Mouse (Mus musculus) embryonic fibroblast, embryonic 13.5 days (primary cell): Measurements from ENCODE around the gene Daglb. TPM values are rescaled to one million over a fixed set of nuclear protein-coding genes. Genes with fewer than 3 reads are reported as not detected.

Source experiments
- H3K27ac ChIP-seq: 2 replicates; pipeline ENCODE4 v1.5.1; 2012; ENCODE audit warnings: low read length, control low read depth, inconsistent platforms; ENCODE audit not compliant: insufficient read depth
- H3K4me1 ChIP-seq: 2 replicates; pipeline ENCODE4 v1.6.1; 2011; ENCODE audit warnings: low read length; ENCODE audit not compliant: control insufficient read depth, insufficient read depth
- H3K4me3 ChIP-seq: 2 replicates; pipeline ENCODE4 v1.5.1; 2011; ENCODE audit warnings: mild to moderate bottlenecking, control low read depth, low read length; ENCODE audit not compliant: insufficient read depth
- CTCF ChIP-seq: IDR thresholded peaks from 2 replicates; pipeline ENCODE4 v1.5.1; 2011; ENCODE audit warnings: mild to moderate bottlenecking, control low read depth, low read length, moderate library complexity, borderline replicate concordance; ENCODE audit not compliant: insufficient read depth
- POLR2A ChIP-seq: IDR thresholded peaks from 2 replicates; pipeline ENCODE4 v1.6.1; 2011; ENCODE audit warnings: low read depth, mild to moderate bottlenecking, control low read depth, low read length, moderate library complexity
- polyA plus RNA-seq: library from polyadenylated mRNA; stranded (reverse); fragments of >200 nt; gene quantifications from 2 replicates; pipeline ENCODE4 v1.2.4, GENCODE M21; 2011; ENCODE audit warnings: low read depth; ENCODE audit not compliant: missing spikeins, insufficient read length

Daglb gene
- polyA plus RNA-seq, 1 experiment, result 6.2 TPM

DNA sequence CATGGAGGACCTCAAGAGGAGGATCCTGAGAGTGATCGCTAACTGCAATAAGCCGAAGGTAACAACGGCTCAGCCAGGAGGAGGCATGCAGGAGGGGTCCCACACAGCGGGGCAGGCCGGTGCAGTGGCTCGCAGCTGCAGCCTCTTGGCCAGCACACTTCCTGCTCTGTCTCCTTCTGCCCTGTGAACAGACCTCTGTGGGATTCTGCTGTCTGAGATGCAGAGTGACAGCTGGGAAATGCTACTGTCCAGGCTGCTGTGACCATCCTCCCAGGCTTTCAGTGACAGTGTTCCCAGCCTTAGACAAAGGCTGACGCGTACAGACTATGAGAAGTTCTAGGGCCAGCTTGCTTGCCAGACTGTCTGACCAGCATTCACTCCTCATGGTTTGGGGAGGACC is 36.8 kb downstream of the Daglb start:
- Histone ChIP-seq H3K4me3 (no peak overlapping the region), H3K27ac (no peak overlapping the region), H3K4me1 (no peaks in the 10 kb centered on the region)
- TF ChIP-seq POLR2A, result no peak
- no peak for TF ChIP-seq CTCF

DNA sequence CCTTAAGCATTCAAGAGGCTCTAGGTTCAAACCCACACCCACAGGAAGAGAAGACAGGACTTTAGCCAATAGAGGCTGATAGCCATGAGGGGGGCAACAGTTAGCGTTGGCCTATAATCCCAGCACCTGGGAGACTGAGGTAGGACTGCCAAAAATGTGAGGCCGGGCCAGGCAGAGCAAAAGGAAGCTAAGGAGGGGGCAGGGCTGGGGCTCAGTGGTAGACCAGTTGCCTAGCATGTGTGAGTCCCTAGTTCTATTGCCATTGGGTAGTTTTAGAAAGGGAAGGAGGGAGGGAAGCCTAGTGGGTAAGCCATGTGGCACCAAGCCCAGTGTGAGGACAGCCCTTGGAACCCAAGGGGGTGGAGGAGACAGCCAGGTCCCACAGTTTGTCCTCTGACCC is 37.3 kb downstream of the Daglb start:
- Histone ChIP-seq H3K4me3 (no peak overlapping the region), H3K27ac (no peak overlapping the region), H3K4me1 (no peaks in the 10 kb centered on the region)
- TF ChIP-seq POLR2A, result no peak
- no peak for TF ChIP-seq CTCF

DNA sequence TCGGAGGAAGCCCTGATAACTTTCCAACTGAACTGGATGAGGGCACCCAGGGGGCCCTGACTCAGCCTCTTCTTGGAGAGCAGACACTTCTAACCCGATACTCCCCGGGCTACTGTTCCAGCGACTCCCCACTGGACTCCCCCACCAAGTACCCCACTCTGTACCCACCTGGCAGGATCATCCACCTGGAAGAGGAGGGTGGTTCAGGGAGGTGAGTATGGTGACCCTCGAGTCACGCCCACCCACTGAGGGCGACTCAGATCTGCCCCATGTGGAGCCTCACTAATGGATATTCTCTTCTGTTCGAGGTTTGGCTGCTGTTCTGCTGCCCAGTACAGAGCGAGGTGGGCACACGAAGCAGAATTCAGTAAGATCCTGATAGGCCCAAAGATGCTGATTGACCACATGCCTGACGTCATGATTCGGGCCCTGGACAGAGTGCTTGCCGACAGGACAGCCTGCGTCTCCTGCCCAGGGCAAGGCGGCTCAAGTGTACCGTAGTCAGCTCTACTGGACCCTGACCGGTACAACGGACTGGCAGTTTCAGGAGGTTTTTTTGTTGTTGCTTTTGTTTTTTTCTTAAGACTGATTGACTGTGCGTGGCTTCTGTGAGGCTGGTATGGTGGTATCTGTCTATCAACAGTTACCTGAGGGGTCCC is 38.6 kb downstream of the Daglb start:
- no peak for TF ChIP-seq CTCF
- no peak overlapping the region for H3K4me3 ChIP-seq
- H3K4me1 ChIP-seq, result 0 out of 2 replicates have a peak, but pooled peaks cover 3% of the 10 kb centered on the region
- no peak overlapping the region for H3K27ac ChIP-seq

DNA sequence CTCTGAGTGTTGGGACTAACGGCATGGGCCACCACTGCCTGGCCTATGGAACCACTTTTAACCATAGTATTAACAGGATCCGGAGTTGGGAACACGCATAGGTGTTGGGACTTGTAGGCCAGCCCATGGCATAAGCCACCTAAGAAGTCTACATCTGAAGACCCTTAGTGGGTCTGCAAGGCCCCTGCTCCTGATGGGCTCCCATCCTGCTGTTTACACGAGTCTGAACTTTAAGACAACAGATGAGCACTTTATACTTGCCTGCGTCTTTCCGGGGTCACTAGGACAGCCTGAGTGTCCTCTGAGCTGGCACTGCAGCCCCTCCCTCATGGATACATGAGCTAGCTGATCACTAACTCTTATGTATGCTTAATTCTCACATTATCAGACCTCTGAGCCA is 39.4 kb downstream of the Daglb start:
- no peak overlapping the region for H3K4me3 ChIP-seq
- H3K4me1 ChIP-seq, result peaks cover 9% of the 10 kb centered on the region; the same call in 1 of the 2 replicates
- TF ChIP-seq CTCF (no peak), POLR2A (no peak)
- no peak overlapping the region for H3K27ac ChIP-seq

DNA sequence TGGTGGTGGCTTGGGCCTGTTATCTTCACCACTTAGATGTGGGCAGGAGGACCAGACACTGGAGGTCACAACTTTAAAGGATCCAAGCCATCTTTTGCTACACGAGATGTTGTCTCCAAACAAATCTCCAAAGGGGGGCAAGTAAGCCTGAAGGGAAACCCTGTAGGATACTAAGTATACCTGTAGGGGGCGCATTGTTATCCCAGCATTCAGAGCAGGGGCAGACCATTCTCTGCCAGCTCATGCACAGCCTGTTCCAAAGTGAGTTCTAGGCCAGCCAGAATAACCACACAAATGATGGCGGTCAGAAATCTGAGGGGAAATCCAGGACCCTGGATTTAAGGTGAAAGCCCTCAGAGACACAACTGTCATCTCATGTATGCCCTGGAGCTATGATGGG is 40.1 kb downstream of the Daglb start:
- H3K27ac ChIP-seq, result no peak overlapping the region
- TF ChIP-seq POLR2A (no peak), CTCF (no peak)
- H3K4me3 ChIP-seq, result no peak overlapping the region
- H3K4me1 ChIP-seq, result peaks cover 9% of the 10 kb centered on the region; the same call in 1 of the 2 replicates

DNA sequence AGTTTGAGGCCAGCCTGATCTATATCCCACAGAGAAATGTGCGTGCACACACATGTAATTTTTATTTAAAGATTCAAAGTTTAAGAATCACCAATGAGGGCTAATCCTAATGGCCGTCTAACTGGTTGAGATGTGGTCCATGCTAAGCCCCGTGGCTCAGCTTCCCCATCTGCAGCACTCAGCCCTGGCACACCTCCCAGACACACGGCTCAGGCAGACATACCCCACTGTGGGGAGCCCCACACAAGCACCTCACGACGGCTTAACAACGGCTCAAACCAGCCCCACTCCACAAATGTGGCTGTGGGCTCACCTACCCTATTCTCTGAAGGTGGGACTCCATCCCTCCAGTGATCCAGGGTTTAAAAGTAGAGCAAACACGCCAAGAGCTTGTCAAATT is 40.7 kb downstream of the Daglb start:
- TF ChIP-seq POLR2A (no peak), CTCF (no peak)
- Histone ChIP-seq H3K4me3 (no peak overlapping the region), H3K4me1 (peaks cover 9% of the 10 kb centered on the region; the same call in 1 of the 2 replicates), H3K27ac (no peak overlapping the region)

DNA sequence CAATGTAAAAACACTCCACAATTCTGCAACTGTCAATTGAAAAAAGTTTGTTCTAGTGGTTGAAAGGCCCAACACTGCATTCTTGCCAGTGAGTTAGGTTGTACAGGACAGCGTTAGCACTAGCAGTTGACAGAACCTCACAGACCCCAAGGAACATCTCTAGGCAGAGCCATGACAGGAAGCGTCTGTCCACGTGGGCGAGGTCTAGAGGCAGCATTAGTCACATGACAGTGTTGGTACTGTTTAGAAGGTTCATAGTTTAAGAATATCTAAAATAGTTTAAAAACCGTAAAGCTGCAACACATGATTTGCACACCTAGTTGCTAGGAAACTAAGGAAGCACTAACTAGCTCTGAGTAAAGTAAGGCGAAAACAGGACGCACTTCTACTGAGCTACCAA is 41.2 kb downstream of the Daglb start:
- Histone ChIP-seq H3K4me3 (no peak overlapping the region), H3K27ac (no peak overlapping the region), H3K4me1 (peaks cover 9% of the 10 kb centered on the region; the same call in 1 of the 2 replicates)
- TF ChIP-seq POLR2A, result no peak
- TF ChIP-seq CTCF, result no peak

DNA sequence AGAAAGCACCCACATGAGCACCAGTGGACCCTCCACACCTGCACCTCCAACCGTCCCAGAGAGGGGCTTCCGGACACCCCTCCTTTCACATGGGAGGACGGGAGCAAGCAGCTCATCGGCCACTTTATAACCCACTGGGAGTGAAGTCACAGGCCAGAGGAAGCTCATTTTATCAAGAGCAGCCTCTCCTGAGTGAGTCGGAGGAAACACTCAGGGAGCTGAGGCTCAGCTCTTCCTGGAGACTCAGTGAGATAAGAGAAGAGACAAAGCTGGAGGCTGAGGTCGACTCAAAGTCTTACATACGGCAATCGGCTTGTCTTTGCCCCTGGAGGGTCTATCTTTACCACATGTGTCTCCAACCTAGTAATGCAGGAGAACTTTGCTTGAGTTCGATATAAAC is 44.9 kb downstream of the Daglb start:
- no peak for TF ChIP-seq CTCF
- TF ChIP-seq POLR2A, result no peak
- Histone ChIP-seq H3K4me1 (peaks cover 14% of the 10 kb centered on the region), H3K4me3 (no peak overlapping the region), H3K27ac (no peak overlapping the region)

DNA sequence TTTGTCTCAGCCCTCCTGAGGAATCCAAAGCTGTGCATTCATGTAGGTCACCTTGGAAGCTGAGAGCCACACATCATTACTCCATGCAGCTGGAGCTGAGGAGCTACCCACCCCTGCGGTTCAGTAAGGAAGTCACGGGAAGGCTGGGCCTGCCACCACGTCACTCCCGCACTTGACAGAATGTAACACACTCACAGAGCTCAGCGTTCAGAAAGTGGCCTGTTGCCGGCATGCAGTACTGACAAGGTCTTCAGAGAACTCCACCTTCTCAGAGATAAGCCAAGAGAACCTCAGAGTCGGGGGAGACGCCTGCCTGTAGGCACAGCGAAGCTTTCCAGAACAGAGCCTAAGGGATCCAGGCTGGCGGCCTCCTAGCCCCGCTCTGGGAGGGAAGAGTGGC is 45.4 kb downstream of the Daglb start:
- TF ChIP-seq POLR2A, result no peak
- no peak overlapping the region for H3K27ac ChIP-seq
- H3K4me3 ChIP-seq, result no peak overlapping the region
- H3K4me1 ChIP-seq, result peaks cover 14% of the 10 kb centered on the region

DNA sequence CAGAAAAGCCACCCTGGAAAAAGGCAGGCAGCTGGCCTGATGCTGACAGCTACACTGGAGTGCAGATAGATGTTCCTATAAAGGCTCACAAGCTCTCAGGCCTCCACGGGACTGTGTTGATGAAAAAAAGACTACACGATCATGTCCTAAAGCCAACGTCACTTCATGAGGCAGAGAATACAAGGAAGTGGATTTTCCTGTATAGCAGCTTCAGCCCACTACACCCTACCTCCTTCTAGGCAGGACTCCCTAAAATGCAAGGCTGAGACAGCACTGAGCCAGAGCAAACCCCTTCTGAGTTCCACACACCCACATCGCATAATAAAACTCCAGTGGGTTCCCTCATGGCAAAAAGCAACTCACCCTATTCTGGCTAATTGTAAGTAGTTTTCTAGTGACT is 47.2 kb downstream of the Daglb start:
- no peak for TF ChIP-seq CTCF
- no peak for TF ChIP-seq POLR2A
- Histone ChIP-seq H3K27ac (no peak overlapping the region), H3K4me3 (no peak overlapping the region), H3K4me1 (peaks cover 14% of the 10 kb centered on the region)

DNA sequence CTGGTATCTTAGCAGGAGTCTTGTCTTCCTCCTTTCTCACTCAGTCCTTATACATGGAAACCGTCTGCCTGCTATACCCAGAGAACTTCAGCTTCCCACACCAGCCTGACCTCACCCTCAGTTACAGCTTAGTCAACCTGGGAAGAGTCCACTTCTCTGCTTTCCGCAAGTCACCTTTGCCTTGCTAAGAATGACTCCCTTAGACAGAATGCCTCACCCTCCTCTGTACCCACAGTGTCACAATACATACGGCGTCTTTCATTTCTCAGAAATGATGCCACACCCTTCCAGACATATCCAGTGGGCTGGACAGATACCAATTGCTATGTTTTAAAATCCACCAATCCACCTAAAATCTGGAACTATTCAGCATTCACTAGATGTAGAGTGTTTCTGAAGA is 47.9 kb downstream of the Daglb start:
- Histone ChIP-seq H3K4me1 (peaks cover 16% of the 10 kb centered on the region), H3K27ac (no peak overlapping the region), H3K4me3 (no peak overlapping the region)
- TF ChIP-seq CTCF, result no peak
- no peak for TF ChIP-seq POLR2A
